In the genomic region with DNA sequence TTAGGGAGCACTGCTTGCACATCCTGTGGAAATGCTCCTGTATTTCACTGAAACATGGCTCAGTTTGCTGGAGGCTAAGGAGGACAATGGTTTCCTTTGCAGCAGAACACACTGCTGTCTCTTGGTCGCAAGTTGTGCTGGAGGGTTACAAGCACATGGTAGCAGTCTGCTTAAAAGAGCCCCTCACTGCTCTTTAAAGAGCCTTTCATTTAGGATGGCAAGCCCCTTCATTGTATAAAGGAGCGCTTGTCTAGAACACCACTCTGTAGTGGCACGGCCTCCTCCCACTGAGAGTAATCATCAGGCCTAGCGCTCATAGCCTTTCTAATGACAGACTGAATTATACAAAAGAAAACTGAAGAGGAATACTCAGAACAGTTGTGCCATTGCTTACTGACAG, we compare ENCODE assay signal across 19 mouse cellular contexts.
DNase-seq lines count a peak whose midpoint lies in the region; ATAC-seq and TF ChIP-seq lines count a peak whose summit lies in the region.
"Had no signal": no experiment of that assay in that cellular context is flagged by ENCODE, and none has a peak within 500 bp of the region (broad histone marks: within the 10 kb centered on the region; RNA-seq: fewer than 3 reads in every experiment).

No protein-coding gene starts in this region.

- intact Hi-C loops in heart, postnatal 25 days (cut with DNase I) = no loop called here
- intact Hi-C loops in left cerebral cortex, adult 2 months (cut with DNase I) = no loop called here

- DNase-seq in embryonic facial prominence, embryonic 11.5 days (ENCODE audit: low spot score) = peak; percentile 19
- no peak for DNase-seq in embryonic facial prominence, embryonic 10.5 days (ENCODE audit: low spot score)
- no peak for DNase-seq in heart, postnatal 25 days (ENCODE audit: low spot score)
- DNase-seq in left cerebral cortex, adult 2 months (ENCODE audit: extremely low spot score in 1 of 2, low spot score in 2 of 2) = no peak
- no peak for DNase-seq in left cerebral cortex, adult 18-20 months (ENCODE audit: low spot score in 2 of 2)
- no peak for DNase-seq in frontal cortex, postnatal 25 days (ENCODE audit: low spot score in 2 of 2)
- DNase-seq: adrenal gland, adult 2 months; cerebellum, adult 2 months; kidney, adult 9 months; kidney, postnatal 36 days; layer of hippocampus, adult 9-11 months; midbrain, embryonic 14.5 days; right cerebral cortex, adult 18-20 months; thymus, postnatal 36 days had no signal

- TF ChIP-seq CTCF in left cerebral cortex, adult 2 months (IDR thresholded peaks at IDR 0.05) = no peak

- ATAC-seq in embryonic facial prominence, embryonic 11.5 days (replicated peaks; ENCODE audit: insufficient number of reproducible peaks, low FRiP score, low TSS enrichment, low read depth) = no peak
- no peak for ATAC-seq in heart, embryonic 13.5 days (ENCODE audit: extremely low read depth, insufficient number of reproducible peaks, low FRiP score, low TSS enrichment)

- H3K4me2 ChIP-seq in embryonic facial prominence, embryonic 11.5 days (ENCODE audit: low read depth, low read length) = no peak overlapping the region
- no peak overlapping the region for H3K4me2 ChIP-seq in heart, embryonic 13.5 days
- H3K4me2 ChIP-seq: hindbrain, embryonic 15.5 days; limb, embryonic 13.5 days had no signal

- no peak overlapping the region for H3K4me3 ChIP-seq in embryonic facial prominence, embryonic 11.5 days (ENCODE audit: low read depth, low read length)
- no peak overlapping the region for H3K4me3 ChIP-seq in embryonic facial prominence, embryonic 10.5 days
- H3K4me3 ChIP-seq in heart, embryonic 13.5 days = no peak overlapping the region
- H3K4me3 ChIP-seq in left cerebral cortex, adult 2 months = no peak overlapping the region
- H3K4me3 ChIP-seq: hindbrain, embryonic 15.5 days; limb, embryonic 13.5 days had no signal

- H3K4me1 ChIP-seq in embryonic facial prominence, embryonic 11.5 days (ENCODE audit: control insufficient read depth, insufficient read depth, low read length) = no peaks in the 10 kb centered on the region
- H3K4me1 ChIP-seq in embryonic facial prominence, embryonic 10.5 days = 0 out of 2 replicates have a peak, but pooled peaks cover 4% of the 10 kb centered on the region
- H3K4me1 ChIP-seq in heart, embryonic 13.5 days = peaks cover 14% of the 10 kb centered on the region
- H3K4me1 ChIP-seq: hindbrain, embryonic 15.5 days; limb, embryonic 13.5 days had no signal

- H3K36me3 ChIP-seq in embryonic facial prominence, embryonic 11.5 days (replicated peaks; ENCODE audit: control insufficient read depth, insufficient read depth, low read depth, low read length) = no peaks in the 10 kb centered on the region
- H3K36me3 ChIP-seq in embryonic facial prominence, embryonic 10.5 days (replicated peaks) = no peaks in the 10 kb centered on the region
- H3K36me3 ChIP-seq in heart, embryonic 13.5 days = peaks cover 3% of the 10 kb centered on the region; the same call in 1 of the 2 replicates
- H3K36me3 ChIP-seq: hindbrain, embryonic 15.5 days; limb, embryonic 13.5 days had no signal

- H3K27me3 ChIP-seq in embryonic facial prominence, embryonic 11.5 days (ENCODE audit: control insufficient read depth, insufficient read depth, low read length) = no peaks in the 10 kb centered on the region
- no peaks in the 10 kb centered on the region for H3K27me3 ChIP-seq in embryonic facial prominence, embryonic 10.5 days (replicated peaks; ENCODE audit: low read depth, poor library complexity, severe bottlenecking)
- no peaks in the 10 kb centered on the region for H3K27me3 ChIP-seq in heart, embryonic 13.5 days (replicated peaks)
- H3K27me3 ChIP-seq: CH12.LX; hindbrain, embryonic 15.5 days; limb, embryonic 13.5 days had no signal

- H3K9ac ChIP-seq in embryonic facial prominence, embryonic 11.5 days (replicated peaks; ENCODE audit: low read length) = no peak overlapping the region
- no peak overlapping the region for H3K9ac ChIP-seq in heart, embryonic 13.5 days
- H3K9ac ChIP-seq: hindbrain, embryonic 15.5 days; limb, embryonic 13.5 days; liver, embryonic 14.5 days had no signal

- WGBS in embryonic facial prominence, embryonic 11.5 days = 30% methylated on average over 4 of the region's 4 CpGs
- WGBS in embryonic facial prominence, embryonic 10.5 days = 36% methylated on average over 4 of the region's 4 CpGs
- 82% methylated on average over 4 of the region's 4 CpGs for WGBS in heart, embryonic 13.5 days

- H3K9me3 ChIP-seq in embryonic facial prominence, embryonic 11.5 days (replicated peaks; ENCODE audit: control insufficient read depth, low read length) = no peaks in the 10 kb centered on the region
- no peaks in the 10 kb centered on the region for H3K9me3 ChIP-seq in embryonic facial prominence, embryonic 10.5 days
- no peaks in the 10 kb centered on the region for H3K9me3 ChIP-seq in heart, embryonic 13.5 days
- H3K9me3 ChIP-seq: hindbrain, embryonic 15.5 days; limb, embryonic 13.5 days had no signal

- no peak overlapping the region for H3K27ac ChIP-seq in embryonic facial prominence, embryonic 11.5 days (replicated peaks; ENCODE audit: low read depth, low read length)
- no peak overlapping the region for H3K27ac ChIP-seq in embryonic facial prominence, embryonic 10.5 days (replicated peaks)
- 0 out of 2 replicates have a peak overlapping the region, but pooled peaks have one; percentile 0 for H3K27ac ChIP-seq in heart, embryonic 13.5 days (replicated peaks)
- H3K27ac ChIP-seq in left cerebral cortex, adult 2 months = peak overlapping the region; percentile 63
- H3K27ac ChIP-seq: hindbrain, embryonic 15.5 days; limb, embryonic 13.5 days; liver, embryonic 14.5 days had no signal

Comparison
In these comparisons a context has a peak if more than half of its experiments do, and no peak if none do; other contexts are left out.
1. H3K27ac ChIP-seq: peak in heart, embryonic 13.5 days (single experiment) and left cerebral cortex, adult 2 months (single experiment); none in embryonic facial prominence, embryonic 11.5 days (single experiment) and embryonic facial prominence, embryonic 10.5 days (single experiment).